Mouse (Mus musculus) liver, adult 2 months (tissue): ENCODE measurements around the gene Ephb2. TPM values are rescaled to one million over a fixed set of nuclear protein-coding genes. Genes with fewer than 3 reads are reported as not detected.

Source experiments
- DNase-seq: peaks from one replicate; pipeline ENCODE4 v3.0.0-alpha.2; 2011; ENCODE audit warnings: low read depth, low spot score; ENCODE audit errors: extremely low read depth
- H3K27ac ChIP-seq: fragments of 200-500 bp; replicated peaks from 2 replicates; pipeline ENCODE4 v1.5.1; 2012; ENCODE audit warnings: low read depth, mild to moderate bottlenecking, control low read depth, inconsistent platforms, low read length; ENCODE audit not compliant: insufficient read depth
- H3K27me3 ChIP-seq: fragments of 200-500 bp; 2 replicates; pipeline ENCODE4 v1.6.1; 2012; ENCODE audit warnings: mild to moderate bottlenecking, moderate library complexity, low read length, inconsistent platforms; ENCODE audit not compliant: control insufficient read depth, insufficient read depth
- H3K36me3 ChIP-seq: fragments of 200-500 bp; 2 replicates; pipeline ENCODE4 v1.6.1; 2012; ENCODE audit warnings: low read length, inconsistent platforms; ENCODE audit not compliant: control insufficient read depth, insufficient read depth
- H3K4me1 ChIP-seq: fragments of 200-500 bp; 2 replicates; pipeline ENCODE4 v1.6.1; 2011; ENCODE audit warnings: low read length; ENCODE audit not compliant: control insufficient read depth, insufficient read depth
- H3K4me3 ChIP-seq: fragments of 200-500 bp; 2 replicates; pipeline ENCODE4 v1.5.1; 2011; ENCODE audit warnings: low read depth, mild to moderate bottlenecking, control low read depth, low read length, moderate library complexity; ENCODE audit not compliant: insufficient read depth
- H3K79me2 ChIP-seq: fragments of 200-500 bp; 2 replicates; pipeline ENCODE4 v1.6.1; 2012; ENCODE audit warnings: inconsistent platforms, mild to moderate bottlenecking, low read length, moderate library complexity; ENCODE audit not compliant: control insufficient read depth, insufficient read depth
- H3K9ac ChIP-seq: fragments of 200-500 bp; 2 replicates; pipeline ENCODE4 v1.6.1; 2012; ENCODE audit warnings: low read depth, mild to moderate bottlenecking, control low read depth, inconsistent platforms, low read length
- CTCF ChIP-seq: fragments of 200-500 bp; IDR thresholded peaks from 2 replicates; pipeline ENCODE4 v1.5.1; 2011; ENCODE audit warnings: low read depth, low read length, control low read depth
- POLR2A ChIP-seq: fragments of 200-500 bp; IDR thresholded peaks from 2 replicates; pipeline ENCODE4 v1.6.1; 2011; ENCODE audit warnings: low read length, control low read depth; ENCODE audit not compliant: insufficient read depth; ENCODE audit errors: extremely low read depth
- WGBS: fragments of 180-500 bp; shearing (Covaris S2); methylation state at CpG from one replicate; pipeline ENCODE4 v1.1.7; 2018; 5-methylcytosine and 5-hydroxymethylcytosine counted together
- polyA plus RNA-seq: library from polyadenylated mRNA; depleted of rRNA; stranded (reverse); fragments of >200 nt; gene quantifications from 2 replicates; pipeline ENCODE4 v1.2.3, GENCODE M21; 2012
- total RNA-seq: library from RNA; depleted of rRNA; stranded (reverse); fragments of >200 nt; gene quantifications from 2 replicates; pipeline ENCODE4 v1.2.3, GENCODE M21; 2014

Ephb2 gene
- total and polyA plus RNA-seq, 2 experiments, result 0.18 to 0.37 TPM

DNA sequence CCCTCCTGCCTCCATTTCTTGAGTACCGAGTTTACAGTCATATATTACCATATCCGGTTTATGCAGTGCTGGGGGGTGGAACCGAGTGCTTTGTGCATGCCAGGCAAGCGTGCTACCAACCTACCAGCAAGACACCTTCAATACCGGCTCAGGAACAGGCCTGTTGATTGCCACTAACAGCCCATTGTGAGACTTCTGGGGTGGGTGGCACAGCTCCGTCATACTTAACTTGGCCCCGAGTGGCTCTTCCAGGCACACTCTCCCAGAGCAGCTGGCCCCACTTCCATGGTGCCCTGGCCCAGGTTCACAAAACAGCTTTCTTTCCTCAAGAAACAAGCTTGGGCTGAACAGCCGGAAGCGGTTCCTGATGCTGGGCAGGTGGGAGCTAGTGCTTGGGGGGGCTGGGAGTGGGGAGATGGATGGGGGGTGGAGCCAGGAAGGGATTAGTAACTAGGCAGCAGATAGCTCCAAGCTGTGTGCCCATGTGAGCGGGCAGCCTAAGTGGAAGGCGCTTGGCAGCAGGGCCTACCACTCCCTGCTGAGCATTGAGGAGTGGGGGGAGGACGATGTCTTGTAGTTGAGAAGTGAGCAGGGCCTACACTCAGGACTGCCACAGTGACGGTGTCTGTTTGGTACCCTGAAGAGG lies 183.8 kb downstream of the Ephb2 start:
- DNase-seq, result no peak
- Histone ChIP-seq H3K27ac (no peak overlapping the region), H3K4me3 (no peak overlapping the region), H3K36me3 (no peaks in the 10 kb centered on the region), H3K79me2 (no peaks in the 10 kb centered on the region), H3K27me3 (no peaks in the 10 kb centered on the region), H3K4me1 (no peaks in the 10 kb centered on the region), H3K9ac (no peak overlapping the region)
- 86% methylated on average over 13 of the region's 13 CpGs for WGBS
- TF ChIP-seq CTCF (no peak; the same call in 1 of the 2 replicates), POLR2A (no peak)

- Histone ChIP-seq H3K79me2 (no peaks in the 10 kb centered on the region), H3K27ac (no peak overlapping the region), H3K9ac (no peak overlapping the region), H3K27me3 (no peaks in the 10 kb centered on the region), H3K4me3 (no peak overlapping the region), H3K4me1 (no peaks in the 10 kb centered on the region), H3K36me3 (no peaks in the 10 kb centered on the region)
- 77% methylated on average over 3 of the region's 3 CpGs for WGBS
- TF ChIP-seq POLR2A (no peak), CTCF (peak; percentile 82)
- no peak for DNase-seq
Observed at GRCm38 (mm10) chr4:136651357-136651811, 184.4 kb downstream of the Ephb2 start.

DNA sequence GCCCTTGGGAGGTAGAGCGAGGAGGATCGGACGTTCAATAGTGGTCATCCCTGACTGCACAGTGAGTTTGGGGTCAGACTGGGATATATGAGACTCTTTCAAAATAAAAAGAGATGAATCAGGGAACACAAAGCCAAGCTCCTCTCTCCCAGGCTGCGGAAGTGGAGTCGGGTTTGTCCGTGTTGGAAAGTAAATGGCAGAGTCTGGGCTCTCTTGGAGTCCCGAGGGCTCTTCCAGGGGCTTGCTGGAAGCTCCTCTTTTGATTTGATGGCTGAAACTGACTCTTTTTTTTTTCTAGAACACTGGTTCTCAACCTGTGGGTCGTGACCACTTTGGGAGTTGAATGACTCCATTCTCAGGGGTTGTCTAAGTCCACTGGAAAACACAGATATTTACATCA lies 185.5 kb downstream of the Ephb2 start:
- Histone ChIP-seq H3K27ac (no peak overlapping the region), H3K36me3 (no peaks in the 10 kb centered on the region), H3K4me1 (no peaks in the 10 kb centered on the region), H3K4me3 (no peak overlapping the region), H3K9ac (no peak overlapping the region), H3K79me2 (no peaks in the 10 kb centered on the region), H3K27me3 (no peaks in the 10 kb centered on the region)
- TF ChIP-seq POLR2A (no peak), CTCF (no peak)
- no peak for DNase-seq
- 84% methylated on average over 8 of the region's 8 CpGs for WGBS

DNA sequence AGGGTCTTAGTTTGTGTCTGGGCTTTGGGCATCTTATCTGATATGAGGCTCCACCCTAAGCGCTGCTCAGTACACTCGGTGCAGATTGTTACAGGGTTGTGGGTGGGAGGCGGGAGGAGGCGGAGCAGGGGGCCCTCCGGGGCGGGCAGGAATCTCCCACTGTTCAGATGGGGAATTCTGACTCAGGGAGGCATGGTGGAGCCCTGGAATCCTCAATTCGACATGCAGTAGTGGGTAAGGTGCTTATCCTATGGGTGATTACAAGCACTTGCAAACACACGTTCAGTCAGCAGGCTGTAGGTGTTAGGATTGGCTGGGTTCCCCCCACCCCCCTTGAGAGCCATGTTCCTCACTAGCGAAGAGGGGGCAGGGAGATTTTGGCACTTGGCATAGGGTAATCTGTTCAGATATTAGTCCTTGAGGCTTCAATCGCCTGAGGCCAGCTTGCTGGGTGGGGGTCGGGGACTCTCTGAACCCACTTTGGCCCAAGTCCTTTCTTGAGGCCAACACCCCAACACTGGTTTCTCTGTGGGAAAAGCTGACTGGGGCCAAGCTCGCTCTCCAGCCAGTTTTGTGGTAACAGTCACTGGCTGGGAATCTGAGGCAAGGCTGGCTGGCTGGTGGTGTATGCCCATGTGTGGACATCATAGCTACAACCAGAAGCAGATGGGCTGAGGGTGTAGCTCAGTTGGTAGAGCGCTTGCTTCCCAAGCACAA lies 186.2 kb downstream of the Ephb2 start:
- WGBS, result 42% methylated on average over 13 of the region's 13 CpGs
- no peak for DNase-seq
- Histone ChIP-seq H3K4me1 (no peaks in the 10 kb centered on the region), H3K79me2 (no peaks in the 10 kb centered on the region), H3K4me3 (no peak overlapping the region), H3K9ac (no peak overlapping the region), H3K36me3 (no peaks in the 10 kb centered on the region), H3K27me3 (no peaks in the 10 kb centered on the region), H3K27ac (no peak overlapping the region)
- TF ChIP-seq POLR2A (no peak), CTCF (no peak)

- no peaks in the 10 kb centered on the region for H3K4me1 ChIP-seq
- peak; percentile 22 for DNase-seq
- no peak overlapping the region for H3K27ac ChIP-seq
- no peak for TF ChIP-seq POLR2A
- peak; percentile 93 for TF ChIP-seq CTCF
- no peaks in the 10 kb centered on the region for H3K36me3 ChIP-seq
- H3K27me3 ChIP-seq, result no peaks in the 10 kb centered on the region
- no peaks in the 10 kb centered on the region for H3K79me2 ChIP-seq
- H3K9ac ChIP-seq, result no peak overlapping the region
- no peak overlapping the region for H3K4me3 ChIP-seq
- WGBS, result 21% methylated on average over 11 of the region's 11 CpGs
Observed at GRCm38 (mm10) chr4:136648922-136649479, 186.8 kb downstream of the Ephb2 start.
